Mouse (Mus musculus) neural tube, postnatal 0 days (tissue): ENCODE measurements around the gene Armcx5. TPM values are rescaled to one million over a fixed set of nuclear protein-coding genes. Genes with fewer than 3 reads are reported as not detected.

Source experiments
- microRNA counts: library from miRNA; unstranded; fragments of <30 nt; microRNA quantifications from one replicate; lab custom pipeline; 2015
- microRNA-seq: library from miRNA; unstranded; fragments of <30 nt; microRNA quantifications from one replicate; pipeline ENCODE4, GENCODE M21; 2016
- polyA plus RNA-seq: library from polyadenylated mRNA; unstranded; fragments of >200 nt; fragmentation: Nextera tagmentation; extraction: Ambion mirVana; gene quantifications from 2 replicates; pipeline ENCODE4 v1.2.1, GENCODE M21; 2015

Armcx5 gene
- polyA plus RNA-seq = 15.3 and 16.0 TPM in 2 replicates

DNA sequence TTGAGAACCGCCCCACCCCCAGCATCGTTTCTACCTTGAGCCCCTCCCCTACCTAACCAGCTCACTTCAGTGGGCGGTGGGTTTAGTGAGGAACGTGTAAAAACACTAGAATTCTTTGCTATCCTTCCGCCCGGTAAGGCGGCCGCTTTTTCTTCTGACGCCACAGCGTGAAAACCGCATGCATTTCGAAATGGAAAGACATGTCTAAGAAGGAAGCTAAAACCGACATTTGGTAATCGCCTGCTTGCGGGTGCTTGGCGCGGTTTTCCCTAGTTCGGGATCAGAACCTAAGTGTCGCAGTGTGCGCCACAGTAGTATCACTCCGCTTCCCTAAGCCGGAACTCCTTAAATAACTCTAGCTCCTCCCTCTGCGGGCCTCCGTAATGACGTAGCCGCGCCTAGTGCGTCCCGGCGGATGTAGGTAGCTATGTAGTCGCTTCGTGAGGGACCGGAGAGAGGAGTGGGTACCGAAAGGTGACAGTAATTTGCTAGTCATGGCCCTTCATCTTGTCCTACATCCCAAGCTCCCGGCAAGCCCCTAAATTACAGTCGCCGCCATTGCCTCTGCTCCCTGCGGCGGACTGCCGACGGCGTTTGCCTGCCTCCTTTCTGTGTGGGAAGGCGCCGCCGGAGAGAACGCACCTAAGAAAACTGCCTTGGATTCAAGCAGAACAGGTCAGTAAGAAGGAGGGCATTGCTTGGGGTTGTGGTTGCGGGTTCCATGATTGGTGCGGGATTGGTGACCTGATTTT lies at the start of gene Armcx5, which contains the start of gene Gprasp1:
Gene Armcx5, plus strand, starts transcription at position 430 of the 752 bp plus-strand sequence.
Gene Gprasp1, plus strand, starts transcription at position 430 of the 752 bp plus-strand sequence.

DNA sequence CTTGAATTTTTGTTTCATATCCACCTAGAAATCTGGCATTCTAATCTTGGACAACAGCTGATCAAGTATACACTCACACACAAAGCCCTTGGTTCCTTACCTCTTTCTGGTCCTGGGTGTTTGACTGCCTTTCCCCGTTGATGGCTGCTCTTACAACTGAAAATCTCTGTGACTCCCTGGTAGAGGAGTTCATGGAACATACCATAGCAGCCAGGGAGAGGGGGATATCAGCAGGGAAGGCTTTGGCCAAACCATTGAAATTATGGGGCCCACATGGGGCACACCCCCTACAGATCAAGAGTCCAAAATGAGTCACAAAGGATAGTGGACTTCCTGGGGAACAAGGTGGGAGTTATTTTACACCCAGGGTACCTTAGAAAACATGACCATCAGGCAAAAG lies 48.9 kb upstream of the Armcx5 start, which contains the start of gene Tcp11x2:
Gene Tcp11x2, minus strand, starts transcription at position 158 of the 400 bp plus-strand sequence.

DNA sequence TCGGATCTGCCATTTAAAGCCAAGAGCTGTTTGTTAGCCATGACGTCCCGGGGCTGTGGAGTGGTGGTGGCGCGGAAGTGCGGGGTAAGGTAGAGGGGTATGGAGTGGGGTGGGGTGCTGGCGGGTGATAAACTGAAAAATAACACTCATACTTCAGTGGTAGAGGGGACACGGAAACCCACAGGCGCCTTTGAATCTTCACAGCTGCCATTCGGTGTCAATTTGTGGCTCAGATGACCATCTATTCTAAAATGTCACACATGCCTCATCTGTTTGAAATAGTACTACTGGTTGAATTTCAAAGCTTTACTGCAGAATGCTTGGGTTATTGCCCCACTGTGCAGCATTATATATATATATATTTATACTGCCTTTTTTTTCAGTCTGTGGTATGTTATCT lies 17.4 kb upstream of the Armcx5 start, which contains the start of gene Tmsb15a:
Gene Tmsb15a, minus strand, starts transcription at position 101 of the 400 bp plus-strand sequence.

MicroRNAs within 50 kb of the gene (microRNA counts, 519-probe panel; counts per million panel counts)
- 40.5 counts per million for microRNA mmu-miR-1970 (lab: Ali Mortazavi, UCI)

Small RNAs within 50 kb of the gene (microRNA-seq; reads per million reads assigned to microRNA genes)
- gene Mir1970 (not detected), gene Mir7646 (not detected)

Other genes with a start within 250 kb of the Armcx5 start
- not detected in 2 replicates for gene AV320801, start 248.1 kb upstream of the Armcx5 start, polyA plus RNA-seq
- gene Nxf7, start 144.0 kb upstream of the Armcx5 start, polyA plus RNA-seq = 0.14 TPM in 1 of 2 replicates, not detected in the other
- not detected in 2 replicates for gene Prame, start 115.0 kb upstream of the Armcx5 start, polyA plus RNA-seq
- gene Tcp11x2, start 48.9 kb upstream of the Armcx5 start, polyA plus RNA-seq = not detected in 2 replicates
- gene Tmsb15a, start 17.5 kb upstream of the Armcx5 start, polyA plus RNA-seq = not detected in 2 replicates
- gene Gprasp1, start within 50 bp of the Armcx5 start, polyA plus RNA-seq = 203 and 219 TPM in 2 replicates
- 96.3 and 97.5 TPM in 2 replicates for gene Bhlhb9, start 54.9 kb downstream of the Armcx5 start, polyA plus RNA-seq
- gene Gprasp2, start 96.3 kb downstream of the Armcx5 start, polyA plus RNA-seq = 238 and 248 TPM in 2 replicates